Mouse (Mus musculus) layer of hippocampus, adult 8-10 months (tissue): ENCODE measurements around the gene Gtf2ird1. TPM values are rescaled to one million over a fixed set of nuclear protein-coding genes. Genes with fewer than 3 reads are reported as not detected.

Source experiments
- DNase-seq, 2 experiments: peaks; one replicate each; pipeline ENCODE4 v3.0.0; 2022; ENCODE audit warnings: low spot score in 2 of 2
- total RNA-seq, 4 experiments: library from RNA; stranded (reverse); gene quantifications; 2 replicates each; pipeline ENCODE4 v1.2.4; 2022

The Gtf2ird1 gene
- total RNA-seq, 4 experiments from 2014 or later, result 26.8 to 35.0 (median 32.8) TPM

DNA sequence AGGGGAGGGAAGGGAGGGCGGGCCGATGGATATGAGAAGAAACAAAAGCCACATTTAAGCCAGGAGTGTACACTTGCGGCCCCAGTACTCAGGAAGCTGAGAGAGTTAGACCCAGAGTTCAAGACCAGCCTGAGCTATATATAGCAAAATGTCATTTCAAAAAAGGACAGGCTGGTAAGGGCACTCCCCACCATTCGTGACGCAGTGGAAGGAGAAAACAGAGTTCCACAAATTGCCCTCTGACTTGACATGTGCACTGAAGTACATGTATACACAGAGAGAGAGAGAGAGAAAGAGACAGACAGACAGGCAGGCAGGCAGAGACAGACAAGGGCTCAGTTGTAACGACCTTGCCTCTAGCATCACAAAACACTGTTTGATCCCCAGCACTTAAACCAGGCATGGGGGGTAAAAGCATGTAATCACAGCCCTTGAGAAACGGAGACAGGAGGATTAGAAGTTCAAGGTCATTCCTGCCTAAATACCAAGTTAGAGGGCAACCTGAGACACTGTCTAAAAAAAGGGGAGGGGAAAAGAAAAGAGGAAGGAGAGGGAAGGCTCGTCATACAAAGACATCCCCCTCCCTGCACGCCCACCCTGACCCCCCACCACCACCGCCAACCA, 11.2 kb downstream of the Gtf2ird1 start:
- no peak for DNase-seq

DNA sequence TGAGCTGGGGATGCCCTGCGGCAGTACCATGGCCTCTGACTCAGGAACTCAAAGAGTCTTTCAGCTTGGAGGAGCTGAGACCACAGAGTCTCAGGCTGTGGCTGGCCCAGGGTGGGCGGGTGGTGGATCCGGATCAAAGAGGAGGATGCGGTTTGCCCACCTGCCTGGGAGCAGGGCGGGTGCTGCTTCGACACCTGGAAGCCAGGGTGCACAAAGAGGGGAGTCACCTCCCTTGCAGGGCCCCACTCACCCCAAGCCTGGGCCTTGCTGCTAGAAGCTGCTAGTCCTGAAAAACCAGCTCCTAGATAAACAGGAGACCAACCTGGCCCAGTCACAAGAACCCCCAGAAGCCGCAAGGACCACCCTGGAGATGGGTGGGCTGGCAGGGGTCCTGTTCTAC, 12.0 kb downstream of the Gtf2ird1 start:
- DNase-seq, result no peak

DNA sequence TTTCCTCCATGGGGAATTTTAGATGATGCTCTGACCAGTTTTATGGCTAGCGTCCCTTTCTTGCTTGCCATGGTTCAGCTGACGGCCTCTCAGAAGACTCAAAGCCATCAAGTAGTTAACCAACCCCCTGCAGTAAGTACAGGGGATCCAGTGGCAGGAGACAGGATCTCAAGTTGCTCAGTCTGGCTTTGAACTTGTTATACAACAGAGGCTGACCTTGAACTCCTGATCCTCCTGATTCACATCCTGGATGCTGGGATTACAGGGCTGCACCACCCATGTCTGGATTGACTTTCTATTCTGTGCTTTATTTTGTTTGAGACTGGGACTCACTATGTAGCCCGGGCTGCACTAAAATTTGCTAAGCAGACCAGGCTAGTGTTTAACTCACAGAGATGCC, 14.4 kb downstream of the Gtf2ird1 start:
- no peak for DNase-seq

DNA sequence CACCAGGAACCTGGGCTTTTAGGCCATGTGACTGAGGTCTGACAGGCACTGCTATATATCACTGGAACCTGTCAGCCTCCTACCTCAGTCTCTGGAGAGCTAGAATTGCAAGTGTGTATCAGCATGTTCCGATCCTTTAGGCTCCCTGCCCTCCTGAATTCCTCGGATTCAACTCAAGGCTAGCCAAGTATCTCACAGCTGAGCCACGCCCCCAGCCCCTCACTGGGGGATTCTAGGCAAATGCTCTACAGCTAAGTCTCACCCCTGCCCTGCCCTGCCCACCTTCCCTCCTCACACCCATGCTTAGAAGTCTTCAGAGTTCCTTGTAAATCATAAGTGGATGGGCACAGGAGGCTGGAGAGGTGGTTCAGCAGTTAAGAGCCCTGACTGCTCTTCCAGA, 15.4 kb downstream of the Gtf2ird1 start:
- no peak for DNase-seq

DNA sequence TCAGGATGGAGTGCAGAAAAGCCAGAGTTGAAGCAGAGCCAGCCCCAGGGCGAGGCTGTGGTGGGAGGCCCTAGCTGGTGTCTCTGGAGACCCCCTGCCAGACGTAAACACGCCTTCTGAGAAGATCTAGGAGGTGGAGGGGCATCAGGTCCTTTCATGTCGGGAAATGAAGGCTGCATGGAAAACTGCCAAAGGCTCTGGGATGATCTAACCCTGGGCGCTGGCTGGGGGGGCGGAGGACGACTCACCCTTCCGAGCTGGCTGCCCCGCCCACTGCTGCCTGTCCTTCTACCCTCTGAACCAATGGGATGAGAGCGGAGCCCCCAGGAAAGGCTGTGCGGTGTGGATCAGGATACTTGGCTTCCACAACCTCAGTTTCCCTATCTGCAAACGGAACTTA, 16.4 kb downstream of the Gtf2ird1 start:
- DNase-seq, result no peak

- no peak for DNase-seq
Measured at GRCm38 (mm10) chr5:134439481-134439880, 17.0 kb downstream of the Gtf2ird1 start.

- DNase-seq, result no peak
Measured at GRCm38 (mm10) chr5:134438676-134439425, 17.7 kb downstream of the Gtf2ird1 start.

DNA sequence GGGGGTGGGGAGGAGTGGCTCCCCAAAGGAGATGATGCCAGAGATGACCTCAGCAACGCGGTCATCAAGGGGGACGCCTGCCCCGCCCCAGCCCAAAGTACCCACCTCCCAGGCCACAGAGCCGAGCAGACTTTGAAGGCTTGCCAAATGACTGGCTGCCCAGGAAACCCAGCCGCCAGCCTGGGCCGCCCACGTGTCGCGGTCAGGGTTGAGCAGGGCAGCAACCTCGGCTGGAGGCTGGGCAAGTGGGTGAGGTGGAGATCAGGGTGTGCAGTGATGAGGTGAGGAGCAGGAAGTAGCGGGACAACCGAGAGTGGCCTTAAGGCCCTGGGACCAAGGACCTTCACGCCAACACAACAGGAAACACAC, 19.1 kb downstream of the Gtf2ird1 start:
- no peak for DNase-seq

DNA sequence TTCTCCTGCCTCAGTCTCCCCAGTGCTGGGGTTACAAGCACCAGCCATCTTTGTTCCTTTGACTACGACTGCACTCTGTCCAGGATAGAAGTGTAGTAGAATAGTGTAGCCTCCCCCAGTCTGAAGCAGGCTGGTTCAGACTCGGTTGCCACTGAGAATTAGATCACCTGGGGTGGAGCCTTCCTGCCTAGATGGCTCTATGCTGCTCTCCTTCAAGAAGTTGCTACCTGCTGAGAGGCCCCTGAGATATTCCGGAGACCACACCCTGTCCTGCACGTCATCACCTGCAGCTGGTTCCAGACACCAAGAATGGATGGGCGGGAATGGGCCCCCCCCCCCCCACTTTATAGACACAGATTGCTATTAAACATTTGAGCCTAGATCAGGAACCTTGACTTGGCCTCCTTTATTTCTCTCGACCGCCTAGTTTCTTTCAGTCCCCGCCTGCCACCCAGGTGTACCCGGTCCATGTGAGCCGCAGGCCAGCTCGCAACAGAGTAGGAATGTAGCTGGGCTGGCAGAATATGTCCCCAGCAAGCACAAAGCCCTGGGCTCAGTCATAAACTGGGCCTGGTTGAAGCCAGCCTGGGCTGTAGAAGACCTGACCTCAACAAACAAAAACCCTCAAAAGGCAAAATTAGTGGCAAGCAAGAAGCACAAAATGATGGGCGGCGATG, 19.6 kb downstream of the Gtf2ird1 start:
- DNase-seq, result no peak

DNA sequence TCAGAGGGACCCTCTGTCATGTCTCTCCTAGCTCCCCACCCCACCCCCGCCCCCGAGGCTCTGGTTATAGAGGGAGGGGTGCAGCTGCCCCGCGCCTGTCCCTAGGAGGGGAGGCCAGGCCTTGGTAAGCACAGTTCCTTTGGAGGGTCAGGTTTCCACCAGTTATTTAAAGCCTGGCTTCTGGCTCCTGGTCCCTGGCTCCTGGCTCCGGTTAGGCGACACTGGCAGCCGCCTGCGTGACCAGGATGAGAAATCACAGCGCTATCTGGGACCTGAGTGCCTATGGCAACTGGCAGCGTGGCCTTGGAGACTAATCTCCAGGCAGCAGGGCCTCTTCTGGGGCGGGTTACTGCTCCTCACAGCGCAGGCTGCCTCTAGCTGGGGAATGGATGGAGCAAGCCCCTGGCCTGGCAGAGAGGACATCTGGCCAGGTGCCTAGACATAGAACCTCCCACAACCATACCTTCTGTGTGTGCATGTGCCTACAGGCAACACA, 20.6 kb downstream of the Gtf2ird1 start:
- DNase-seq, result peak; percentile 14 to 52

GRCm38 (mm10) chr5:134433137-134433536, 23.4 kb downstream of the Gtf2ird1 start:
- no peak for DNase-seq

GRCm38 (mm10) chr5:134430087-134430486, 26.4 kb downstream of the Gtf2ird1 start:
- no peak for DNase-seq

- peak; percentile 46 to 67 for DNase-seq
Measured at GRCm38 (mm10) chr5:134427664-134428063, 28.9 kb downstream of the Gtf2ird1 start.

GRCm38 (mm10) chr5:134425601-134426000, 30.9 kb downstream of the Gtf2ird1 start:
- DNase-seq, result no peak

- no peak for DNase-seq
Measured at GRCm38 (mm10) chr5:134423930-134424329, 32.6 kb downstream of the Gtf2ird1 start.

GRCm38 (mm10) chr5:134423372-134423771, 33.1 kb downstream of the Gtf2ird1 start:
- DNase-seq, result no peak

- DNase-seq, result no peak
Measured at GRCm38 (mm10) chr5:134422265-134422925, 34.1 kb downstream of the Gtf2ird1 start.

DNA sequence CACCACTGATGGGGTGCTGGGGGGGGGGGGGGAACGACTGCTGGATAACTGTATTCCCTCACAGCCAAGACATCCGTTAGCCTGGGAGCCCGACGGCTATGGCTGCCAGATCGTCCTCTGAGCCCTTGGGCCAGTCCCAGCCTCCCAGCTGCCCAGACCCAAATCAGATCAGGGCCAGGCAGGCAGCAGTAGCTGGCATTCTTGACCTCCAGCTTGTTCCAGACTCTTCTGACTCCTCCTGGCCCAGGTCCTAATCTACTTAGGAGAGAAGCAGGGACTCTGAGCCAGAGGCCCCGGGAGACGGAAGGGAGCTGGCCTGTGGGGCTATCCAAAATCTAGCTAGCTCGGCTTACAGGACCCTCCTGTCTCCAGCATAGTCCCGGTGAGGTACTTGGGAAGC, 35.5 kb downstream of the Gtf2ird1 start:
- DNase-seq, result no peak

- no peak for DNase-seq
Measured at GRCm38 (mm10) chr5:134419700-134420099, 36.8 kb downstream of the Gtf2ird1 start.

DNA sequence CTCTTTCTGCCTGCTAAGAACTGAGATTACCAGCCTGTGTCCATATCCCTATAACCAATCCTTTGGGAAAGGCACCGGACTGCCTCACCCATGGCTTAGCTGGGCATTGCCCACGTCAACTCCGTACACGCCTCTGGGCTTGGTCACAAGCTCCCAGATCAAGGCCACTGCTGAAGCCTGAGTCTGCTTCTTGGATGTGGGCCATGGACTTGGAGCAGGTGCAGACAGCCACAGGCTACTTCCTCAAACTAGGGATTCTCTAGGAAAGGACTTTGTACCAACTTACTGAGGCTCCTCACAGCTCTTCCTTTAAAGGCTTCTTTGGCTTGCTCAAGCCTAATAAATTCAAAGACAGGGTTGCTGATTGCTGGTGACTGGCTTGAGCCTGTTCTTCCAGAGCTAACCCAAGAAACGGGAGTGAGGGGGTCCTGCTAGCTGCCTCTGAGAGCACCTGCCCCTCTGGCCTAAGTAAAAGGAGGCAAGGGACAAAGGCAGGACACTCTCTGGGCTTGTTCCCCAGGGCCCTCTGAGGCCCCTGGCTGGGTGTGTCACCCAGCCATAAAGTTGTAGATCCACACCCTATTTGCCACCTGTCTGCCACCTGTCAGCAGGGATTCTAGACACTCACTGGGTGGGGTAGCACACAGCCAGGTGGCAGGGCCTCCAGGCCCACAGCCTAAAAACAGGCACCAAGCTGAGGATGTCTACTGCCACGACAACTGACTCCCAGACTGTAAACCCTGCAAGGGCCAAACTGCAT, 38.0 kb downstream of the Gtf2ird1 start:
- DNase-seq, result no peak

DNA sequence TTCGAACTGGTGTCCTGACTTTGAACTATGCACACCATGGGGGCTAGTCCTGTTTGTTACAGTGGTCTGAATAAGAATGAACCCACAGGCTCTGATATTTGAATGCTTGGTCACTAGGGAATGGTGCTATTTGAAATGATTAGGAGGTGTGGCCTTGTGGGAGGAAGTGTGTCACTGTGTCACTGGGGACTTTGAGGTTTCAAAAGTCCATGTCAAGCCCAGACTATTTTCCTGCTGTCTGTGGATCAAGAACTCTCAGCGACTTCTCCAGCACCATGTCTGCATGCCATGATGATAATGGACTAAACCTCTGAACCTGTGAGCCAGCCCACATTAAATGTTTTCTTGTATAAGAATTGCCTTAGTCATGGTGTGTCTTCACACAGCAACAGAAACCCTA, 44.2 kb downstream of the Gtf2ird1 start:
- DNase-seq, result no peak
